Mouse (Mus musculus): ENCODE data around the gene Bak1. TPM values are rescaled to one million over a fixed set of nuclear protein-coding genes. Genes with fewer than 3 reads are reported as not detected.
A peak's percentile ranks its signal among the peaks of the same experiment; 100 is the strongest.

Bak1 gene
- polyA plus RNA-seq, 2 experiments from 2014 or later = 9.8 to 17.6 TPM

GRCm38 (mm10) chr17:27021076-27021475 lies 7.7 kb downstream of the Bak1 start:
- no peak for ATAC-seq

- ATAC-seq = no peak
These were observed 10.1 kb downstream of the Bak1 start for GRCm38 (mm10) chr17:27018555-27019196.

GRCm38 (mm10) chr17:27017564-27018499 lies 11.0 kb downstream of the Bak1 start:
- ATAC-seq = peak; percentile 86

GRCm38 (mm10) chr17:27012909-27013308 lies 15.9 kb downstream of the Bak1 start:
- no peak for ATAC-seq

- ATAC-seq = peak; percentile 82
These were observed 16.7 kb downstream of the Bak1 start for GRCm38 (mm10) chr17:27011998-27012672.

GRCm38 (mm10) chr17:27011167-27011566 lies 17.6 kb downstream of the Bak1 start:
- ATAC-seq = no peak

GRCm38 (mm10) chr17:27008277-27008676 lies 20.5 kb downstream of the Bak1 start:
- no peak for ATAC-seq

- ATAC-seq = no peak
These were observed 23.2 kb downstream of the Bak1 start for GRCm38 (mm10) chr17:27005644-27006043.

- ATAC-seq = no peak
These were observed 23.8 kb downstream of the Bak1 start for GRCm38 (mm10) chr17:27004903-27005485.

GRCm38 (mm10) chr17:27004431-27004830 lies 24.4 kb downstream of the Bak1 start:
- no peak for ATAC-seq

GRCm38 (mm10) chr17:27001889-27002288 lies 26.9 kb downstream of the Bak1 start:
- no peak for ATAC-seq

GRCm38 (mm10) chr17:27001151-27001550 lies 27.7 kb downstream of the Bak1 start:
- no peak for ATAC-seq

GRCm38 (mm10) chr17:26999996-27000395 lies 28.8 kb downstream of the Bak1 start:
- peak; percentile 69 for ATAC-seq

- no peak for ATAC-seq
These were observed 30.5 kb downstream of the Bak1 start for GRCm38 (mm10) chr17:26998283-26998682.

GRCm38 (mm10) chr17:26997661-26998060 lies 31.1 kb downstream of the Bak1 start:
- no peak for ATAC-seq

GRCm38 (mm10) chr17:26995562-26995961 lies 33.2 kb downstream of the Bak1 start:
- no peak for ATAC-seq

- ATAC-seq = no peak
These were observed 33.8 kb downstream of the Bak1 start for GRCm38 (mm10) chr17:26995006-26995405.

GRCm38 (mm10) chr17:26994410-26994809 lies 34.4 kb downstream of the Bak1 start:
- ATAC-seq = no peak

- ATAC-seq = no peak
These were observed 38.3 kb downstream of the Bak1 start for GRCm38 (mm10) chr17:26990521-26990920.

GRCm38 (mm10) chr17:26985503-26986179 lies 43.2 kb downstream of the Bak1 start:
- no peak for ATAC-seq

GRCm38 (mm10) chr17:26983382-26983781 lies 45.4 kb downstream of the Bak1 start:
- no peak for ATAC-seq

GRCm38 (mm10) chr17:26981050-26981449 lies 47.8 kb downstream of the Bak1 start:
- ATAC-seq = peak; percentile 59
